Comparison of ENCODE assay signal across 16 mouse cellular contexts in genomic region chr6:38806963-38807445, GRCm38 (mm10).
DNase-seq lines count a peak whose midpoint lies in the region; ATAC-seq lines count a peak whose summit lies in the region.
"Had no signal": no experiment of that assay in that cellular context is flagged by ENCODE, and none has a peak within 500 bp of the region (broad histone marks: within the 10 kb centered on the region; RNA-seq: fewer than 3 reads in every experiment).

No protein-coding gene starts in this region.

- peak; percentile 22 for DNase-seq in embryonic facial prominence, embryonic 14.5 days (ENCODE audit: low spot score)
- DNase-seq in embryonic facial prominence, embryonic 10.5 days (ENCODE audit: low spot score), result no peak
- no peak for DNase-seq in liver
- DNase-seq in heart, postnatal 4 days, result peak; percentile 16
- DNase-seq in frontal cortex, adult 2 months (ENCODE audit: extremely low spot score in 1 of 2, low spot score in 1 of 2), result no peak
- DNase-seq in testis, postnatal 14 days (ENCODE audit: low spot score), result no peak
- DNase-seq: cerebellum, adult 8-10 months; gastrocnemius, adult 2 months; retina, postnatal 1 day had no signal

- ATAC-seq in embryonic facial prominence, embryonic 14.5 days (ENCODE audit: low read depth), result no peak
- ATAC-seq in liver, embryonic 12.5 days, result no peak
- peak; percentile 11 for ATAC-seq in CD4-positive, CD25-positive, alpha-beta regulatory T cell, adult 4 months
- ATAC-seq: forebrain, embryonic 13.5 days had no signal

- no peak overlapping the region for H3K27ac ChIP-seq in embryonic facial prominence, embryonic 14.5 days (replicated peaks; ENCODE audit: low read depth, low read length)
- no peak overlapping the region for H3K27ac ChIP-seq in embryonic facial prominence, embryonic 10.5 days (replicated peaks)
- peak overlapping the region; percentile 18; the same call in 1 of the 2 replicates for H3K27ac ChIP-seq in liver, embryonic 12.5 days
- H3K27ac ChIP-seq: forebrain, embryonic 13.5 days; gastrocnemius, adult 2 months; hindbrain, embryonic 10.5 days; left cerebral cortex, adult 2 months; midbrain, embryonic 12.5 days had no signal

- no peak overlapping the region for H3K4me2 ChIP-seq in embryonic facial prominence, embryonic 14.5 days (ENCODE audit: low read depth, low read length)
- no peak overlapping the region for H3K4me2 ChIP-seq in liver, embryonic 12.5 days
- H3K4me2 ChIP-seq: forebrain, embryonic 13.5 days; liver, embryonic 15.5 days; midbrain, embryonic 12.5 days had no signal

- peaks cover 4% of the 10 kb centered on the region; the same call in 1 of the 2 replicates for H3K4me1 ChIP-seq in embryonic facial prominence, embryonic 14.5 days (ENCODE audit: control insufficient read depth, insufficient read depth, low read length)
- peaks cover 15% of the 10 kb centered on the region; the same call in 1 of the 2 replicates for H3K4me1 ChIP-seq in embryonic facial prominence, embryonic 10.5 days
- H3K4me1 ChIP-seq in liver, embryonic 12.5 days, result peaks cover 77% of the 10 kb centered on the region

- H3K4me3 ChIP-seq in embryonic facial prominence, embryonic 14.5 days (ENCODE audit: low read depth, low read length), result no peak overlapping the region
- H3K4me3 ChIP-seq in embryonic facial prominence, embryonic 10.5 days, result no peak overlapping the region
- no peak overlapping the region for H3K4me3 ChIP-seq in liver, embryonic 12.5 days
- H3K4me3 ChIP-seq: forebrain, embryonic 13.5 days; gastrocnemius, adult 2 months; hindbrain, embryonic 10.5 days; left cerebral cortex, adult 2 months; liver, embryonic 15.5 days; midbrain, embryonic 12.5 days had no signal

- no peak overlapping the region for H3K9ac ChIP-seq in embryonic facial prominence, embryonic 14.5 days (ENCODE audit: low read depth, low read length)
- H3K9ac ChIP-seq in liver, embryonic 12.5 days, result no peak overlapping the region
- H3K9ac ChIP-seq: forebrain, embryonic 13.5 days; liver, embryonic 15.5 days; midbrain, embryonic 12.5 days had no signal

- no peaks in the 10 kb centered on the region; the same call in 1 of the 2 replicates for H3K36me3 ChIP-seq in embryonic facial prominence, embryonic 14.5 days (ENCODE audit: control insufficient read depth, insufficient read depth, low read length)
- H3K36me3 ChIP-seq in embryonic facial prominence, embryonic 10.5 days (replicated peaks), result peaks cover 90% of the 10 kb centered on the region
- peaks cover 98% of the 10 kb centered on the region for H3K36me3 ChIP-seq in liver, embryonic 12.5 days

- WGBS in embryonic facial prominence, embryonic 14.5 days, result 80% methylated on average over 4 of the region's 4 CpGs
- 77% methylated on average over 4 of the region's 4 CpGs for WGBS in embryonic facial prominence, embryonic 10.5 days
- 68% methylated on average over 4 of the region's 4 CpGs for WGBS in liver, embryonic 12.5 days (ENCODE audit: insufficient replicate concordance)

- no peaks in the 10 kb centered on the region for H3K27me3 ChIP-seq in embryonic facial prominence, embryonic 14.5 days (replicated peaks; ENCODE audit: control insufficient read depth, insufficient read depth, low read length)
- H3K27me3 ChIP-seq in embryonic facial prominence, embryonic 10.5 days (replicated peaks; ENCODE audit: low read depth, poor library complexity, severe bottlenecking), result no peaks in the 10 kb centered on the region
- no peaks in the 10 kb centered on the region for H3K27me3 ChIP-seq in liver, embryonic 12.5 days (replicated peaks)
- H3K27me3 ChIP-seq: forebrain, embryonic 13.5 days; liver, embryonic 15.5 days; midbrain, embryonic 12.5 days had no signal

- no peaks in the 10 kb centered on the region for H3K9me3 ChIP-seq in embryonic facial prominence, embryonic 14.5 days (ENCODE audit: control insufficient read depth, low read length)
- H3K9me3 ChIP-seq in embryonic facial prominence, embryonic 10.5 days, result no peaks in the 10 kb centered on the region
- H3K9me3 ChIP-seq in liver, embryonic 12.5 days (replicated peaks), result no peaks in the 10 kb centered on the region
- H3K9me3 ChIP-seq: forebrain, embryonic 13.5 days; hindbrain, embryonic 10.5 days; liver, embryonic 15.5 days; midbrain, embryonic 12.5 days had no signal

Comparison
In these comparisons a context has a peak if more than half of its experiments do, and no peak if none do; other contexts are left out.
1. DNase-seq: peak in embryonic facial prominence, embryonic 14.5 days (single experiment) and heart, postnatal 4 days (single experiment); none in embryonic facial prominence, embryonic 10.5 days (single experiment), liver (single experiment), frontal cortex, adult 2 months (0 of 2) and testis, postnatal 14 days (single experiment).